Mouse (Mus musculus) forebrain, embryonic 10.5 days (tissue): ENCODE measurements around the gene Snrpa1. TPM values are rescaled to one million over a fixed set of nuclear protein-coding genes. Genes with fewer than 3 reads are reported as not detected.

Experiments
- DNase-seq: peaks from one replicate; pipeline ENCODE4 v3.0.0-alpha.2; 2017; ENCODE audit warnings: low spot score; ENCODE audit errors: extremely low spot score
- H3K27ac ChIP-seq: fragments of 300-500 bp; sonication (generic); 2 replicates; pipeline ENCODE4 v1.5.1; 2016; ENCODE audit warnings: mild to moderate bottlenecking
- H3K27me3 ChIP-seq: fragments of 300-500 bp; sonication (generic); 2 replicates; pipeline ENCODE4 v1.6.1; 2016; ENCODE audit warnings: mild to moderate bottlenecking; ENCODE audit not compliant: poor library complexity, severe bottlenecking
- H3K36me3 ChIP-seq: fragments of 300-500 bp; sonication (generic); replicated peaks from 2 replicates; pipeline ENCODE4 v1.6.1; 2016; ENCODE audit warnings: mild to moderate bottlenecking, moderate library complexity
- H3K4me1 ChIP-seq: fragments of 300-500 bp; sonication (generic); 2 replicates; pipeline ENCODE4 v1.6.1; 2016
- H3K4me3 ChIP-seq: fragments of 300-500 bp; sonication (generic); 2 replicates; pipeline ENCODE4 v1.5.1; 2016; ENCODE audit warnings: mild to moderate bottlenecking, moderate library complexity
- H3K9me3 ChIP-seq: fragments of 300-500 bp; sonication (generic); 2 replicates; pipeline ENCODE4 v1.6.1; 2016; ENCODE audit warnings: mild to moderate bottlenecking, moderate library complexity
- WGBS: fragments of 180-500 bp; shearing (Covaris S2); methylation state at CpG from one replicate; pipeline ENCODE4 v1.1.7; 2016; 5-methylcytosine and 5-hydroxymethylcytosine counted together
- polyA plus RNA-seq: library from polyadenylated mRNA; unstranded; fragments of >200 nt; fragmentation: Nextera tagmentation; extraction: Ambion mirVana; gene quantifications from 2 replicates; pipeline ENCODE4 v1.2.1, GENCODE M21; 2016

Snrpa1 gene
- polyA plus RNA-seq, 1 experiment from 2014 or later, result 292 TPM

GRCm38 (mm10) chr7:66109855-66110635 lies 51.2 kb downstream of the Snrpa1 start:
- H3K27me3 ChIP-seq, result peaks cover 21% of the 10 kb centered on the region
- H3K4me3 ChIP-seq, result peak overlapping the region; percentile 96
- peaks cover 50% of the 10 kb centered on the region for H3K4me1 ChIP-seq
- peaks cover 13% of the 10 kb centered on the region for H3K36me3 ChIP-seq
- no peaks in the 10 kb centered on the region for H3K9me3 ChIP-seq
- peak; percentile 63 for DNase-seq
- peak overlapping the region; percentile 97 for H3K27ac ChIP-seq
- WGBS, result 3% methylated on average over 77 of the region's 77 CpGs

GRCm38 (mm10) chr7:66110636-66111112 lies 51.9 kb downstream of the Snrpa1 start:
- Histone ChIP-seq H3K4me3 (peak overlapping the region; percentile 96), H3K27ac (peak overlapping the region; percentile 97), H3K27me3 (peaks cover 16% of the 10 kb centered on the region), H3K36me3 (peaks cover 13% of the 10 kb centered on the region), H3K4me1 (peaks cover 56% of the 10 kb centered on the region), H3K9me3 (no peaks in the 10 kb centered on the region)
- no peak for DNase-seq
- 6% methylated on average over 10 of the region's 10 CpGs for WGBS

- Histone ChIP-seq H3K4me3 (peak overlapping the region; percentile 96), H3K4me1 (peaks cover 61% of the 10 kb centered on the region), H3K27me3 (peaks cover 14% of the 10 kb centered on the region), H3K9me3 (no peaks in the 10 kb centered on the region), H3K36me3 (peaks cover 13% of the 10 kb centered on the region), H3K27ac (peak overlapping the region; percentile 97)
- 65% methylated on average over 10 of the region's 10 CpGs for WGBS
- no peak for DNase-seq
Observed at GRCm38 (mm10) chr7:66111211-66111610, 52.4 kb downstream of the Snrpa1 start.

DNA sequence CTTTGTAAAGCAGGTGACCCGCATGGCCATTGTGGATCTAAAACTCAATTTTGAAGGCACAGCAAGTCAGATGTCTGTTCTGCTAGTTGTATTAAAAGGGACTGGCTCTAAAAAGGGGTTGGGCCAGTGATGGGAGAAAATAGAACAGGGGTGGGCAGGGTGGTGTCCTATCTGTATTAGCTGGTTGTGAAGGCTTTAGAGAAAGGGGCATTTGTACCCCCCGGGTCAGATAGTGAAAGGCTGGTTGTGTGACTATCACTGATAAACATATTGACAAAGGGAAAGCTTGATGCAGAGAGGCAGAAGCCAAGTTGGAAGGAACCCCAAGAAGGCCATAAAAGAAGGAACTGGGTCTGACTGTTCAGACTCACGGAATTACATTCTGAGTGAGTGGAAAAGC lies 54.8 kb downstream of the Snrpa1 start:
- no peaks in the 10 kb centered on the region for H3K27me3 ChIP-seq
- 87% methylated on average over 3 of the region's 3 CpGs for WGBS

DNA sequence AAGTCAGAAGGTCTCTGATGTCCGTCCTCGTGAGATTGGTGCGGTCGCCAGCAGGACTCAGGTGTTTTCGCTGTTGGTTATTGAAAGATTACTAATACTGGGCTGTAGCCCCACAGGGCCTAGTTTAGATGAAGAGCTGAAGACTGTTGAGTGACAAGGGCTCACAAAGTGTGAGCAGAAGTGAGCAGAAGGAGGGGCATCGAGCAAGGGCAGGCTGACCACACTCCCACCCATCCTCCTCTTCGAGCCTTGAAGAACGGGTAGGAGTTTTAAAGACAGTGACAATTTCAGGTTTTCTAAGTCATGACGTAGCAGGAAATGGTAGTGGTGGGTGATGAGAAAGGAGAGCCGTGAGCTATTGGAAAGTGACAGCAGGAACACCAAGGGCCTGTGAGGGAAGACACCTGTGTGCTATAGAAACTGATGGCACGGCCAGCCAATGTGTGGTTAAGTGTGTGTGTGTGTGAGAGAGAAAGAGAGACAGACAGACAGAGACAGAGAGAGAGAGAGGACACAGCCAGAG lies 57.1 kb downstream of the Snrpa1 start:
- WGBS, result 91% methylated on average over 11 of the region's 11 CpGs
- H3K27ac ChIP-seq, result no peak overlapping the region
- no peak overlapping the region for H3K4me3 ChIP-seq
- no peaks in the 10 kb centered on the region for H3K9me3 ChIP-seq
- DNase-seq, result no peak
- H3K36me3 ChIP-seq, result peaks cover 23% of the 10 kb centered on the region
- H3K4me1 ChIP-seq, result peaks cover 78% of the 10 kb centered on the region
- no peaks in the 10 kb centered on the region for H3K27me3 ChIP-seq

More for the DNA sequence above, 54.8 kb downstream of the Snrpa1 start:
- H3K36me3 ChIP-seq, result peaks cover 22% of the 10 kb centered on the region
- peaks cover 70% of the 10 kb centered on the region for H3K4me1 ChIP-seq
- H3K27ac ChIP-seq, result no peak overlapping the region
- no peak for DNase-seq
- no peaks in the 10 kb centered on the region for H3K9me3 ChIP-seq
- H3K4me3 ChIP-seq, result no peak overlapping the region

- peaks cover 23% of the 10 kb centered on the region for H3K36me3 ChIP-seq
- H3K27ac ChIP-seq, result no peak overlapping the region
- no peak overlapping the region for H3K4me3 ChIP-seq
- no peaks in the 10 kb centered on the region for H3K27me3 ChIP-seq
- H3K4me1 ChIP-seq, result peaks cover 77% of the 10 kb centered on the region
- H3K9me3 ChIP-seq, result no peaks in the 10 kb centered on the region
- no peak for DNase-seq
- WGBS, result 89% methylated on average over 8 of the region's 8 CpGs
Observed at GRCm38 (mm10) chr7:66116906-66117482, 58.2 kb downstream of the Snrpa1 start.

DNA sequence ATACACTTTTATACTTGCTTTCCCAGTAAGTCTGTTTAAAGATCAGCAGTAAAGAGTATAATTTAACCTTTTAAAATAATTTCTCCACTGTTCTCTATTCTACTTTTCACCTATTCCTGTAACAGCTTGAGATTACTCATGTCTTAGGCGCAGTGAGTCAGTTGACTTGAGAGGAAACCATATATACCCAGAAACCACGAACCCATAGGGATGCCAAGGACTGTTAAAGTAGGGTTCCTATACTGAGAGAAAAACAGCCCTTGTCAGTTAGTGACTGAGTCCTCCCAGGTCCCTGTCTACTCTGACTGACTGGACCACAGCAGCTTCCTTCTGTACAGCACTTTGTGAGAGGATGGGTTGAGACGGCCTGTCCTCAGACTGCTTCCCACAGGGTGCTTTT lies 59.2 kb downstream of the Snrpa1 start:
- Histone ChIP-seq H3K4me1 (peaks cover 69% of the 10 kb centered on the region), H3K27ac (no peak overlapping the region)
- 90% methylated on average over 3 of the region's 3 CpGs for WGBS

GRCm38 (mm10) chr7:66118796-66119195 lies 60.0 kb downstream of the Snrpa1 start:
- no peak for DNase-seq
- Histone ChIP-seq H3K36me3 (peaks cover 19% of the 10 kb centered on the region), H3K27ac (no peak overlapping the region), H3K4me1 (peaks cover 62% of the 10 kb centered on the region), H3K27me3 (no peaks in the 10 kb centered on the region), H3K4me3 (no peak overlapping the region), H3K9me3 (no peaks in the 10 kb centered on the region)
- 87% methylated on average over 7 of the region's 7 CpGs for WGBS

More for the DNA sequence above, 59.2 kb downstream of the Snrpa1 start:
- no peaks in the 10 kb centered on the region for H3K9me3 ChIP-seq
- H3K4me3 ChIP-seq, result no peak overlapping the region
- no peaks in the 10 kb centered on the region for H3K27me3 ChIP-seq
- DNase-seq, result no peak
- peaks cover 19% of the 10 kb centered on the region for H3K36me3 ChIP-seq

GRCm38 (mm10) chr7:66120139-66120538 lies 61.3 kb downstream of the Snrpa1 start:
- 96% methylated on average over 1 of the region's 1 CpGs for WGBS
- H3K27ac ChIP-seq, result no peak overlapping the region
- peaks cover 57% of the 10 kb centered on the region for H3K4me1 ChIP-seq
- H3K4me3 ChIP-seq, result no peak overlapping the region
- DNase-seq, result no peak
- H3K9me3 ChIP-seq, result no peaks in the 10 kb centered on the region
- H3K27me3 ChIP-seq, result peaks cover under 1% of the 10 kb centered on the region; the same call in 1 of the 2 replicates
- H3K36me3 ChIP-seq, result peaks cover 20% of the 10 kb centered on the region

DNA sequence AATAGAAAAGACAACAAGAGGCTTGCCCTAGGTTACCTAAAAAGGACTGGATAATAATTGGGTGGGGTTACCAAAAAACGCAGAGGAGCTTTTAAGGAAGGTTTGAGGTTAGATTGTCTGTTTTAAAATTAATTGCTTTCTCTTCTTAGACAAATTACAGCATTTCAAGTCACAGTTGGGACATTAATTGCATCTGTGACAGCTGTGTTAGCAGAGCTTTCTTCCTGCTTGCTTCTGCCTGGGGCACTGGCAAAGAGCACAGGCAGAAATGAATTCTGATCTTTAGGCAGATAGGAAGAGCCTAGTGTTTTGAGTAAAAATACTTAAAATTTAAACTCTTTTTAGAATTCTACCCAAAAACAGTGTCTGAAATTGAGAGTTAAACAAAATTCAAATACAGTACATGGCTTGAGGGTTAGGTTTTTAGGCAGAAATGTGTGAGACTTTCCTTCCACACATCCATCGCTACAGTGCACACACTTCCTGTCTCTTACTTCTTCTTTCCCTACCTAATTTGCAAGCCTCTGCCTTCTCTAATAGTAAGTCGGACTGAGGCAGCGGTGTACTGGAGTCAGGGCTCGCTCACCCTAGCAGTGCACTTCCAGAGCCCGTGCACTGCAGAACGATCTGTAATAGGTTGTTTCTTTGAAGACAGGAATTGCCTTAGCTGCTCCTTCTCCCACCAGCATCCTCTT lies 62.0 kb downstream of the Snrpa1 start:
- Histone ChIP-seq H3K4me3 (no peak overlapping the region), H3K4me1 (peaks cover 50% of the 10 kb centered on the region), H3K27me3 (peaks cover 8% of the 10 kb centered on the region), H3K27ac (no peak overlapping the region), H3K36me3 (peaks cover 27% of the 10 kb centered on the region), H3K9me3 (no peaks in the 10 kb centered on the region)
- WGBS, result 83% methylated on average over 7 of the region's 7 CpGs
- DNase-seq, result no peak
